Mouse (Mus musculus): ENCODE measurements around the gene Nudc. TPM values are rescaled to one million over a fixed set of nuclear protein-coding genes. Genes with fewer than 3 reads are reported as not detected.

Nudc gene
- polyA plus RNA-seq, 1 experiment from 2014 or later: 247 TPM

DNA sequence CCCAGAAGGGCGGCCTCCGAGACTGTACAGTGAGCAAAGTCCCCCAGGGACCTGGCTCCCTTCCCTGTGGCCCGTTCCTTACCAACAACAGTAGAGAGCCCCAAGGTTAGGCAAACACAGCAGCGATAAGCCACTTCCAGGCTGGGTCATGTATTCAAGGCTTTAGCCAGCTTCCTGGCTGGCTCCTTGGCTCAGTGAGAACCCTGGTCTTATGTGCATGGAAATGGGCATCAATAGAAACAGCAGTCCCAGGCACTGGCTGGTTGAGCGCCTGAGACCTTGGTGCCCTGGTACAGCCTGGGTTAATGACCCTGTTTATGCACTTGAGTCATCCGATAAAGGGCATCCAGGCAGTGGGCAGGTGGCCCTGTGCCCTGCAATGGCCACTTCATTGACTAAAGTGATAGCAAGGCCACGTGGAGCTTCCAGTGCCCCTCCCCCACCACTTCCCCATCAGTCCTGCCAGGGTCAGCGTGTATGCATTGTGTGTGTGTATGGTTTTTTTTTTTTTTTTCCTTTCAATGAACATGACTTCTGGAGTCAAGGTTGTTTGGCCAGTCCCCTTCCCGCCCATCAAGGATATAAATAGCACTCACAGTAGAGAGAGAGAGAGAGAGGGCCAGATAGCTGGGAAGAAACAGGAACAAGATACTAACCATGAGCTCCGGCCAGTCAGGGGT, 7.1 kb upstream of the Nudc start, which contains the start of gene Nr0b2:
Gene Nr0b2, plus strand, starts transcription at position 609 of the 680 bp plus-strand sequence.
- no peak within 1 kb of the TSS for H3K9ac ChIP-seq (ENCODE audit: low read depth, low read length)
- ATAC-seq: no peak
- H3K4me2 ChIP-seq (ENCODE audit: low read length): no peak within 1 kb of the TSS
- WGBS: 80% methylated on average over 10 of the region's 10 CpGs
- H3K4me1 ChIP-seq (ENCODE audit: control insufficient read depth, insufficient read depth, low read length): no peaks in the 10 kb centered on the region
- no peak within 1 kb of the TSS for H3K27ac ChIP-seq (ENCODE audit: low read length)
- H3K36me3 ChIP-seq (ENCODE audit: control insufficient read depth, insufficient read depth, low read length): no peaks in the 10 kb centered on the region
- H3K4me3 ChIP-seq (ENCODE audit: low read depth, low read length): no peak within 1 kb of the TSS
- 0 out of 2 replicates have a peak, but pooled peaks cover 2% of the 10 kb centered on the region for H3K27me3 ChIP-seq (ENCODE audit: control insufficient read depth, insufficient read depth, low read depth, low read length)
- no peaks in the 10 kb centered on the region for H3K9me3 ChIP-seq (replicated peaks; ENCODE audit: control insufficient read depth, low read length, poor library complexity, severe bottlenecking)

- no peak overlapping the region for H3K4me3 ChIP-seq (ENCODE audit: low read depth, low read length)
- H3K4me2 ChIP-seq (ENCODE audit: low read length): no peak overlapping the region
- 78% methylated on average over 1 of the region's 1 CpGs for WGBS
- H3K36me3 ChIP-seq (ENCODE audit: control insufficient read depth, insufficient read depth, low read length): no peaks in the 10 kb centered on the region
- H3K27me3 ChIP-seq (ENCODE audit: control insufficient read depth, insufficient read depth, low read depth, low read length): 0 out of 2 replicates have a peak, but pooled peaks cover 2% of the 10 kb centered on the region
- no peaks in the 10 kb centered on the region for H3K9me3 ChIP-seq (replicated peaks; ENCODE audit: control insufficient read depth, low read length, poor library complexity, severe bottlenecking)
- ATAC-seq: no peak
- no peaks in the 10 kb centered on the region for H3K4me1 ChIP-seq (ENCODE audit: control insufficient read depth, insufficient read depth, low read length)
- no peak overlapping the region for H3K9ac ChIP-seq (ENCODE audit: low read depth, low read length)
- H3K27ac ChIP-seq (ENCODE audit: low read length): no peak overlapping the region
Observed at GRCm38 (mm10) chr4:133552029-133552428, 6.2 kb upstream of the Nudc start.

DNA sequence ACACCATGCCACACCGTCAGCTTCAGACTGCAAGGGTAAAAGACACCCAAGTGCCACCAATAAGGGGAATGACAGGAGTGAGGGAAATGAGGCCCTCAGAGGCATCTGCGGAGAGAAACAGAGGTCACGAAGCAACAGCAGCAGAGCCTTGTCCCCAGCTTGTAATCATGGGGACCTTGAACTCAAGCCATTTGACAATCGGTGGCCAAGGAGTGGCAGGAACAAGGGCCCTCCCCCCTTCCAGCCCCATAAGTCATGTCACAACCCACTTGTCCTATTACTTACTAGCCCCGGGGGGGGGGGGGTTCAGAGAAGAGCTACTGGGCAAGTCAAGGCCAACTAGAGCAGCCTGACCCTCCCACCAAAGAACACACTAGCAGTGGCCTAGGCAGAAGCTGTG, 9.1 kb downstream of the Nudc start:
- Histone ChIP-seq H3K27me3 (ENCODE audit: control insufficient read depth, insufficient read depth, low read depth, low read length) (no peaks in the 10 kb centered on the region), H3K4me3 (ENCODE audit: low read depth, low read length) (no peak overlapping the region), H3K36me3 (ENCODE audit: control insufficient read depth, insufficient read depth, low read length) (peaks cover 35% of the 10 kb centered on the region), H3K9ac (ENCODE audit: low read depth, low read length) (no peak overlapping the region), H3K9me3 (replicated peaks; ENCODE audit: control insufficient read depth, low read length, poor library complexity, severe bottlenecking) (no peaks in the 10 kb centered on the region), H3K27ac (ENCODE audit: low read length) (no peak overlapping the region), H3K4me2 (ENCODE audit: low read length) (no peak overlapping the region), H3K4me1 (ENCODE audit: control insufficient read depth, insufficient read depth, low read length) (no peaks in the 10 kb centered on the region; the same call in 1 of the 2 replicates)
- WGBS: 89% methylated on average over 5 of the region's 5 CpGs
- ATAC-seq: no peak

DNA sequence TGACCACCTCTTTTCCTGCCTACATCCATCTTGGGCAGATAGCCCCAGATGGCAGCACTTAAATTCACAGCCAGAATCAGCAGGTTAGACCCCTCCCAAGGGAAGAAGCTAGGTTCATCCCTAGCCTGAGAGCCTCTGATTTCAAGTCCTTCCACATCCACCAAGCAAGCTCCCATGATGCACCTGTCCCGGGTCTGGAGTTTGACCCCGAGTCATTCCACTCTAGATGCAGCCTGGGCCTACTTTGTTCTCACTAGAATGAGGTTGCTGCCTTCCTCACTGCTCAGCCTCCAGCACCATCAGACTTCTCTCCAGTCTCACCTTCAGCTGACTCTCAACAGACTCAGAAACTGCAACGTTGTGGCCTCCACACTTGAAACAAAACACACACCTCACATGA, 9.7 kb downstream of the Nudc start:
- Histone ChIP-seq H3K27me3 (ENCODE audit: control insufficient read depth, insufficient read depth, low read depth, low read length) (no peaks in the 10 kb centered on the region), H3K9ac (ENCODE audit: low read depth, low read length) (no peak overlapping the region), H3K9me3 (replicated peaks; ENCODE audit: control insufficient read depth, low read length, poor library complexity, severe bottlenecking) (no peaks in the 10 kb centered on the region), H3K4me1 (ENCODE audit: control insufficient read depth, insufficient read depth, low read length) (no peaks in the 10 kb centered on the region; the same call in 1 of the 2 replicates), H3K36me3 (ENCODE audit: control insufficient read depth, insufficient read depth, low read length) (peaks cover 39% of the 10 kb centered on the region), H3K27ac (ENCODE audit: low read length) (no peak overlapping the region), H3K4me3 (ENCODE audit: low read depth, low read length) (no peak overlapping the region), H3K4me2 (ENCODE audit: low read length) (no peak overlapping the region)
- no peak for ATAC-seq
- WGBS: 86% methylated on average over 3 of the region's 3 CpGs

DNA sequence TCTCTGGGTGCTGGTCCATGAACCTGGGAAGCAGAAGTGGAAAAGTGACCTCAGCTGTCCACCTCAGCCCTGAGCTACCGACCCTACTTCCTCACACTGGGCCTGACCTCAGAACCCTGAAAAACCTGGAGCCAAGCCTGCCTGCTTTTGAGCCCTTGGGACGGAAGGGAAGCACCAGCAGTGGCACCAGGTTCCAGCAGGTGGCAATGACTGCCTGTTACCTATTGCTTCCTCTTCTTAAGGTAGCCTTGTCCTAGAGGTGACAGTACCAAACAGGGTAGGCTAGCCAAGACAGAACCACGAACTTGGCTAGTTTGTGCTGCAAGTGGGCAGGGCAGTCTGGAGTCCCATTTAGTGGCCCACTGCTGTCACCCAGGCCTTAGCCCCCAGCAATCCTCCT, 13.0 kb downstream of the Nudc start:
- no peak for ATAC-seq
- H3K4me1 ChIP-seq (ENCODE audit: control insufficient read depth, insufficient read depth, low read length): no peaks in the 10 kb centered on the region
- no peak overlapping the region for H3K9ac ChIP-seq (ENCODE audit: low read depth, low read length)
- 88% methylated on average over 3 of the region's 3 CpGs for WGBS
- H3K36me3 ChIP-seq (ENCODE audit: control insufficient read depth, insufficient read depth, low read length): peaks cover 35% of the 10 kb centered on the region
- no peak overlapping the region for H3K4me3 ChIP-seq (ENCODE audit: low read depth, low read length)
- H3K27ac ChIP-seq (ENCODE audit: low read length): no peak overlapping the region
- H3K9me3 ChIP-seq (replicated peaks; ENCODE audit: control insufficient read depth, low read length, poor library complexity, severe bottlenecking): no peaks in the 10 kb centered on the region
- H3K27me3 ChIP-seq (ENCODE audit: control insufficient read depth, insufficient read depth, low read depth, low read length): no peaks in the 10 kb centered on the region
- no peak overlapping the region for H3K4me2 ChIP-seq (ENCODE audit: low read length)

- WGBS: 73% methylated on average over 16 of the region's 16 CpGs
Observed at GRCm38 (mm10) chr4:133527788-133528187, 18.0 kb downstream of the Nudc start.

GRCm38 (mm10) chr4:133521502-133521901, 24.3 kb downstream of the Nudc start:
- no peak overlapping the region for H3K9ac ChIP-seq (ENCODE audit: low read depth, low read length)
- no peak for ATAC-seq
- H3K27me3 ChIP-seq (ENCODE audit: control insufficient read depth, insufficient read depth, low read depth, low read length): peaks cover 43% of the 10 kb centered on the region
- WGBS: 67% methylated on average over 2 of the region's 2 CpGs
- no peak overlapping the region for H3K4me2 ChIP-seq (ENCODE audit: low read length)
- no peaks in the 10 kb centered on the region for H3K36me3 ChIP-seq (ENCODE audit: control insufficient read depth, insufficient read depth, low read length)
- no peak overlapping the region for H3K4me3 ChIP-seq (ENCODE audit: low read depth, low read length)
- no peaks in the 10 kb centered on the region; the same call in 1 of the 2 replicates for H3K4me1 ChIP-seq (ENCODE audit: control insufficient read depth, insufficient read depth, low read length)
- no peaks in the 10 kb centered on the region for H3K9me3 ChIP-seq (replicated peaks; ENCODE audit: control insufficient read depth, low read length, poor library complexity, severe bottlenecking)
- no peak overlapping the region for H3K27ac ChIP-seq (ENCODE audit: low read length)

More at GRCm38 (mm10) chr4:133527788-133528187, 18.0 kb downstream of the Nudc start:
- ATAC-seq: no peak
- peaks cover 24% of the 10 kb centered on the region for H3K36me3 ChIP-seq (ENCODE audit: control insufficient read depth, insufficient read depth, low read length)
- no peak overlapping the region for H3K4me3 ChIP-seq (ENCODE audit: low read depth, low read length)
- H3K27me3 ChIP-seq (ENCODE audit: control insufficient read depth, insufficient read depth, low read depth, low read length): no peaks in the 10 kb centered on the region
- no peak overlapping the region for H3K4me2 ChIP-seq (ENCODE audit: low read length)
- no peaks in the 10 kb centered on the region for H3K9me3 ChIP-seq (replicated peaks; ENCODE audit: control insufficient read depth, low read length, poor library complexity, severe bottlenecking)
- H3K27ac ChIP-seq (ENCODE audit: low read length): no peak overlapping the region
- H3K9ac ChIP-seq (ENCODE audit: low read depth, low read length): no peak overlapping the region
- H3K4me1 ChIP-seq (ENCODE audit: control insufficient read depth, insufficient read depth, low read length): no peaks in the 10 kb centered on the region

DNA sequence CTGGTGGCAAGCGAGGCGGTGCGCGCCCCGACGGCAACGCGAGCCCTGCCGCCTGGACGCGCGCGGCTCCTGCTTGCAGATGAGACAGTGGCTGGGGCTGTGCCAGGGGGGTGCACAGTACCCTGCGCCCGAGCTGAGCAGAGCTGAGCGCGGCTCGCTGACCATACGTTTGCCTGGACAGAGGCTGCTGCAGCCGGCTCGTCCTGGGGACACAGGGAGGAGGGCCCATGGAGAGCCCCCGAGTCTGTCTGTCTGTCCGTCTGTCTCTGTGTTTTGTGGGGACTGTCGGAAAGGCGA, 26.5 kb downstream of the Nudc start:
- Histone ChIP-seq H3K4me2 (ENCODE audit: low read length) (peak overlapping the region; percentile 44), H3K4me3 (ENCODE audit: low read depth, low read length) (peak overlapping the region; percentile 32), H3K27ac (ENCODE audit: low read length) (no peak overlapping the region), H3K4me1 (ENCODE audit: control insufficient read depth, insufficient read depth, low read length) (no peaks in the 10 kb centered on the region; the same call in 1 of the 2 replicates), H3K36me3 (ENCODE audit: control insufficient read depth, insufficient read depth, low read length) (no peaks in the 10 kb centered on the region), H3K9me3 (replicated peaks; ENCODE audit: control insufficient read depth, low read length, poor library complexity, severe bottlenecking) (no peaks in the 10 kb centered on the region), H3K9ac (ENCODE audit: low read depth, low read length) (0 out of 2 replicates have a peak overlapping the region, but pooled peaks have one; percentile 20), H3K27me3 (ENCODE audit: control insufficient read depth, insufficient read depth, low read depth, low read length) (peaks cover 43% of the 10 kb centered on the region)
- WGBS: 3% methylated on average over 25 of the region's 25 CpGs
- no peak for ATAC-seq

DNA sequence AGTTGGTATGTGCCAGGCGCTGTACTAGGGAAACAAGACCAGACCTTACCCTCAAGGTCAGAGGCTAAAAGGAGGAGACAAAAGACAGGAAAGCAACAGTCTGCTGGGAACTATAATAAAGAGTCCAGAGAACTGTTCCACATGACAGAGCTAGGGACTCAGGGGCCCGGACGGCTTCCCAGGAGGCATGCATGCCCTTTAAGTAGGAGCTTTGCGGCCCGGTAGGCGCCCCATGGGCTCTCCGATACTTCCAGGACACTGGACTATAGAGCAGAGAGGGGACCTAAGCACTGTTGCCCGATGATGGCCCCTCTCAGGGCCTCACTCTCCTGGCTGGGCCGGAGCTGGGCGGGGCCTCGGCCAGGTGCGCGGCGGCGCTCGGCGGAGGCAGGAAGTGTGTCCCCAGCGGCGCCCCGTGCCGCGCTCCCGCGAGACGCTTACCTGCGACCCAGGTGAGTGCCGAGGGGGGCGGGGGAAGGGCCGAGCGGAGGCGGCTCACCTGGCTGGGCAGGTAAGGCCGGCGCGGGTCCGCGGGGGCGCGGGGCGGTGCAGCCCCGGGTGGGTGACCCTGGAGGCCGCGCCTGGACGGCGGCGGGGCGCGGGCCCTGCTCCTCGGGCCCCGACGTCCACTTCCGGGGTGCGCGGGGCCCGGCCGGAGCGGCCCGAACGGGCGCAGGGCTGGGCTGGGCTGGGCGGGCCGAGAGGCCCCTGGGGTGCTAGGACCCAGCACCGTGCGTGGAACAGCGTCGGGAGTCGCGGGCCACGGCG, 27.0 kb downstream of the Nudc start, which contains the start of gene Kdf1:
Gene Kdf1, plus strand, starts transcription at position 363 of the 768 bp plus-strand sequence.
- no peak for ATAC-seq
- Histone ChIP-seq H3K36me3 (ENCODE audit: control insufficient read depth, insufficient read depth, low read length) (no peaks in the 10 kb centered on the region), H3K4me2 (ENCODE audit: low read length) (peak within 1 kb of the TSS; percentile 44), H3K4me3 (ENCODE audit: low read depth, low read length) (peak within 1 kb of the TSS; percentile 32), H3K27ac (ENCODE audit: low read length) (no peak within 1 kb of the TSS), H3K4me1 (ENCODE audit: control insufficient read depth, insufficient read depth, low read length) (no peaks in the 10 kb centered on the region; the same call in 1 of the 2 replicates), H3K27me3 (ENCODE audit: control insufficient read depth, insufficient read depth, low read depth, low read length) (peaks cover 43% of the 10 kb centered on the region), H3K9me3 (replicated peaks; ENCODE audit: control insufficient read depth, low read length, poor library complexity, severe bottlenecking) (no peaks in the 10 kb centered on the region), H3K9ac (ENCODE audit: low read depth, low read length) (0 out of 2 replicates have a peak within 1 kb of the TSS, but pooled peaks have one; percentile 20)
- WGBS: 5% methylated on average over 46 of the region's 69 CpGs
